Mouse (Mus musculus): ENCODE measurements at regions not wholly inside any gene's neighbourhood (a gene's known extent, or its start where the extent isn't known, plus 50 kb on each side); places are given as distances from the start of the nearest gene placed in this dataset.
"Not testable (repeated sequence)": the region's sequence is repeated elsewhere in the genome, so short reads cannot be mapped to it uniquely, and the experiment has no call there.

- no peak for DNase-seq (ENCODE audit: low spot score)
Measured at GRCm38 (mm10) chr5:117040878-117041277, 75.0 kb downstream of the Suds3 start.

- DNase-seq (ENCODE audit: low spot score): no peak
Measured at GRCm38 (mm10) chr5:117037261-117037660, 78.7 kb downstream of the Suds3 start.

GRCm38 (mm10) chr5:117032130-117032529 is 83.8 kb downstream of the Suds3 start:
- no peak for DNase-seq (ENCODE audit: low spot score)

- no peak for DNase-seq (ENCODE audit: low spot score)
Measured at GRCm38 (mm10) chr5:117025689-117026383, 90.1 kb downstream of the Suds3 start.

- no peak for DNase-seq (ENCODE audit: low spot score)
Measured at GRCm38 (mm10) chr5:117018419-117019150, 97.3 kb downstream of the Suds3 start.

- DNase-seq (ENCODE audit: low spot score): no peak
Measured at GRCm38 (mm10) chr5:117011128-117011527, 104.8 kb downstream of the Suds3 start.

- no peak for DNase-seq (ENCODE audit: low spot score)
Measured at GRCm38 (mm10) chr5:117000770-117001201, 115.1 kb downstream of the Suds3 start.

- DNase-seq (ENCODE audit: low spot score): no peak
Measured at GRCm38 (mm10) chr5:116994508-116994907, 121.4 kb downstream of the Suds3 start.

GRCm38 (mm10) chr5:116993674-116994073 is 122.2 kb downstream of the Suds3 start:
- DNase-seq (ENCODE audit: low spot score): no peak

GRCm38 (mm10) chr5:116991461-116991860 is 124.5 kb downstream of the Suds3 start:
- no peak for DNase-seq (ENCODE audit: low spot score)

- DNase-seq (ENCODE audit: low spot score): not testable (repeated sequence)
Measured at GRCm38 (mm10) chr5:116971474-116971873, 144.4 kb downstream of the Suds3 start.

- DNase-seq (ENCODE audit: low spot score): no peak
Measured at GRCm38 (mm10) chr5:116964171-116964570, 151.7 kb downstream of the Suds3 start.

GRCm38 (mm10) chr5:116963106-116963505 is 152.8 kb downstream of the Suds3 start:
- DNase-seq (ENCODE audit: low spot score): no peak

GRCm38 (mm10) chr5:116960041-116960440 is 155.9 kb downstream of the Suds3 start:
- DNase-seq (ENCODE audit: low spot score): no peak

- DNase-seq (ENCODE audit: low spot score): no peak
Measured at GRCm38 (mm10) chr5:116958141-116958540, 157.8 kb downstream of the Suds3 start.

GRCm38 (mm10) chr5:116956572-116956971 is 159.3 kb downstream of the Suds3 start:
- no peak for DNase-seq (ENCODE audit: low spot score)

GRCm38 (mm10) chr5:116950280-116950881 is 165.5 kb downstream of the Suds3 start:
- DNase-seq (ENCODE audit: low spot score): no peak

GRCm38 (mm10) chr5:116934585-116934984 is 181.3 kb downstream of the Suds3 start:
- no peak for DNase-seq (ENCODE audit: low spot score)

- no peak for DNase-seq (ENCODE audit: low spot score)
Measured at GRCm38 (mm10) chr5:116934151-116934550, 181.8 kb downstream of the Suds3 start.

- DNase-seq (ENCODE audit: low spot score): no peak
Measured at GRCm38 (mm10) chr5:116933105-116933504, 182.8 kb downstream of the Suds3 start.

GRCm38 (mm10) chr5:116923761-116924160 is 192.2 kb downstream of the Suds3 start:
- no peak for DNase-seq (ENCODE audit: low spot score)

- DNase-seq (ENCODE audit: low spot score): no peak
Measured at GRCm38 (mm10) chr5:116922059-116922671, 193.7 kb downstream of the Suds3 start.

GRCm38 (mm10) chr5:116914876-116915275 is 201.0 kb downstream of the Suds3 start:
- DNase-seq (ENCODE audit: low spot score): no peak

Measured in ovary, postnatal 10 days (tissue).